Mouse (Mus musculus) forebrain, embryonic 11.5 days (tissue): ENCODE measurements at regions not wholly inside any gene's neighbourhood (a gene's known extent, or its start where the extent isn't known, plus 50 kb on each side); places are given as distances from the start of the nearest gene placed in this dataset.

Source experiments
- ATAC-seq: fragments of 200-750 bp; cut with Nextera tagmentation; replicated peaks from 2 replicates; pipeline ENCODE4 v1.8.0; 2017; ENCODE audit warnings: moderate TSS enrichment; ENCODE audit not compliant: low FRiP score
- DNase-seq: peaks from one replicate; pipeline ENCODE4 v3.0.0-alpha.2; 2017; ENCODE audit warnings: low spot score
- H3K27ac ChIP-seq: fragments of 300-500 bp; sonication (generic); 2 replicates; pipeline ENCODE4 v1.5.1; 2014; ENCODE audit warnings: low read depth, low read length
- H3K27me3 ChIP-seq: fragments of 300-500 bp; sonication (generic); 2 replicates; pipeline ENCODE4 v1.6.1; 2014; ENCODE audit warnings: mild to moderate bottlenecking, low read length, mixed read lengths; ENCODE audit not compliant: control insufficient read depth, insufficient read depth
- H3K36me3 ChIP-seq: fragments of 300-500 bp; sonication (generic); 2 replicates; pipeline ENCODE4 v1.6.1; 2014; ENCODE audit warnings: mild to moderate bottlenecking, low read length, moderate library complexity, mixed read lengths; ENCODE audit not compliant: control insufficient read depth, insufficient read depth
- H3K4me1 ChIP-seq: fragments of 300-500 bp; sonication (generic); replicated peaks from 2 replicates; pipeline ENCODE4 v1.6.1; 2014; ENCODE audit warnings: low read length, mixed read lengths; ENCODE audit not compliant: control insufficient read depth, insufficient read depth
- H3K4me2 ChIP-seq: fragments of 300-500 bp; sonication (generic); 2 replicates; pipeline ENCODE4 v1.6.1; 2014; ENCODE audit warnings: low read depth, mild to moderate bottlenecking, low read length, moderate library complexity, mixed read lengths; ENCODE audit not compliant: severe bottlenecking
- H3K4me3 ChIP-seq: fragments of 300-500 bp; sonication (generic); 2 replicates; pipeline ENCODE4 v1.5.1; 2014; ENCODE audit warnings: low read depth, low read length
- H3K9ac ChIP-seq: fragments of 300-500 bp; sonication (generic); 2 replicates; pipeline ENCODE4 v1.6.1; 2014; ENCODE audit warnings: low read length
- H3K9me3 ChIP-seq: fragments of 300-500 bp; sonication (generic); 2 replicates; pipeline ENCODE4 v1.6.1; 2016; ENCODE audit warnings: low read length, mixed read lengths; ENCODE audit not compliant: control insufficient read depth
- WGBS: fragments of 180-500 bp; shearing (Covaris S2); extraction: QIAGEN DNeasy Blood & Tissue Kit; methylation state at CpG from one replicate; pipeline ENCODE4 v1.1.7; 2014; 5-methylcytosine and 5-hydroxymethylcytosine counted together

DNA sequence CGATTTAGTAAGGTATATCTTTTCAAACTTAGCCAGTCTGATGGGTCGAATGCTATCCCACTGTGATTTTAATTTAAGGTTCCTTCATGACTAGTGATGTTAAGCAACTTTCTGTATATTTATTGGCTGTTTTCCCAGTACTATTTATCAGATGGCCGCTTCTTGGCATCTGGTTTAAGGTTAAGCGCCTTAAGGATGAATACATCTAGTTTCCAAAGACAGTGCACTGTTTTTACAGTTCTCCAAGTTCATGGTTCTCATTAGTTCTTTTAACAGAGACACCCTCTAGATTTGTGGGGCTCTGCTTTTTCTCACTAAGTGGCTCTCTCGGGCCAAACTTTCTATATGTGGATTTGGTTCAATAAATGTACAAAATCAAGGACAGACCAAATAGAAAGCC is 159.9 kb upstream of the Pdzrn3 start:
- H3K4me2 ChIP-seq, result no peak overlapping the region
- ATAC-seq, result no peak
- H3K4me3 ChIP-seq, result no peak overlapping the region
- DNase-seq, result no peak
- H3K27me3 ChIP-seq, result no peaks in the 10 kb centered on the region; the same call in 1 of the 2 replicates
- no peaks in the 10 kb centered on the region for H3K9me3 ChIP-seq
- no peak overlapping the region for H3K27ac ChIP-seq
- no peak overlapping the region for H3K9ac ChIP-seq
- no peaks in the 10 kb centered on the region for H3K4me1 ChIP-seq
- WGBS, result 91% methylated on average over 5 of the region's 5 CpGs
- H3K36me3 ChIP-seq, result no peaks in the 10 kb centered on the region

GRCm38 (mm10) chr6:101534214-101535052 is 156.7 kb upstream of the Pdzrn3 start:
- Histone ChIP-seq H3K27ac (no peak overlapping the region), H3K4me1 (no peaks in the 10 kb centered on the region; the same call in 1 of the 2 replicates), H3K4me2 (no peak overlapping the region), H3K36me3 (no peaks in the 10 kb centered on the region), H3K4me3 (no peak overlapping the region), H3K27me3 (no peaks in the 10 kb centered on the region; the same call in 1 of the 2 replicates), H3K9ac (no peak overlapping the region), H3K9me3 (no peaks in the 10 kb centered on the region)
- DNase-seq (no peak), ATAC-seq (peak; percentile 72; the same call in 1 of the 2 replicates)
- 42% methylated on average over 9 of the region's 9 CpGs for WGBS

GRCm38 (mm10) chr6:101532436-101532835 is 154.7 kb upstream of the Pdzrn3 start:
- no peak overlapping the region for H3K9ac ChIP-seq
- ATAC-seq (no peak), DNase-seq (no peak)
- no peak overlapping the region for H3K4me2 ChIP-seq
- no peaks in the 10 kb centered on the region for H3K9me3 ChIP-seq
- H3K36me3 ChIP-seq, result no peaks in the 10 kb centered on the region
- no peak overlapping the region for H3K4me3 ChIP-seq
- no peak overlapping the region for H3K27ac ChIP-seq
- H3K27me3 ChIP-seq, result no peaks in the 10 kb centered on the region; the same call in 1 of the 2 replicates
- H3K4me1 ChIP-seq, result no peaks in the 10 kb centered on the region; the same call in 1 of the 2 replicates
- WGBS, result 64% methylated on average over 7 of the region's 7 CpGs

DNA sequence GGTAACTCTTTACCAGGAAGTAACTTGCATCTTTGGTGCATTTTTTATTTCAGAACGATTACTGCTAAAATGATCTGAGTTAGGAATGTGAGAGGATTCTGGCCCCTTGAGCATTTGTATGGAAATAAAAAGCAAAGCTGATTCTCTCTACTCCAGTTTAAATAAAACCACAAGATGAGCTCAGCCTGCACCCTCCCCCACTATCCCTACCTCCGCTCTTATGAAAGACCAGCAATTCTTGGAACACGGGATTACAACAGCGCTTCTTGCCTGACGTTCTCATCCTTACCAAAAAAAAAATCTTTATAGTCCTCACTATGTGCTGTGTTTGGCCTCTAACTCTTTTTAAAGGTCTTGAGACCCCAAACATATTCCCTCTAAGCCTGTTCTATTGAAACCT is 154.2 kb upstream of the Pdzrn3 start:
- H3K4me1 ChIP-seq, result no peaks in the 10 kb centered on the region; the same call in 1 of the 2 replicates
- WGBS, result 65% methylated on average over 5 of the region's 5 CpGs
- H3K27ac ChIP-seq, result no peak overlapping the region
- H3K4me3 ChIP-seq, result no peak overlapping the region
- H3K27me3 ChIP-seq, result no peaks in the 10 kb centered on the region; the same call in 1 of the 2 replicates
- H3K9me3 ChIP-seq, result no peaks in the 10 kb centered on the region
- no peaks in the 10 kb centered on the region for H3K36me3 ChIP-seq
- H3K9ac ChIP-seq, result no peak overlapping the region
- DNase-seq (no peak), ATAC-seq (no peak)
- no peak overlapping the region for H3K4me2 ChIP-seq

- Histone ChIP-seq H3K27ac (no peak overlapping the region), H3K9ac (no peak overlapping the region), H3K4me1 (no peaks in the 10 kb centered on the region), H3K9me3 (no peaks in the 10 kb centered on the region), H3K36me3 (no peaks in the 10 kb centered on the region), H3K27me3 (no peaks in the 10 kb centered on the region), H3K4me3 (no peak overlapping the region), H3K4me2 (no peak overlapping the region)
- WGBS, result 59% methylated on average over 2 of the region's 2 CpGs
- ATAC-seq (no peak), DNase-seq (no peak)
These were observed 147.4 kb upstream of the Pdzrn3 start for GRCm38 (mm10) chr6:101525129-101525528.

DNA sequence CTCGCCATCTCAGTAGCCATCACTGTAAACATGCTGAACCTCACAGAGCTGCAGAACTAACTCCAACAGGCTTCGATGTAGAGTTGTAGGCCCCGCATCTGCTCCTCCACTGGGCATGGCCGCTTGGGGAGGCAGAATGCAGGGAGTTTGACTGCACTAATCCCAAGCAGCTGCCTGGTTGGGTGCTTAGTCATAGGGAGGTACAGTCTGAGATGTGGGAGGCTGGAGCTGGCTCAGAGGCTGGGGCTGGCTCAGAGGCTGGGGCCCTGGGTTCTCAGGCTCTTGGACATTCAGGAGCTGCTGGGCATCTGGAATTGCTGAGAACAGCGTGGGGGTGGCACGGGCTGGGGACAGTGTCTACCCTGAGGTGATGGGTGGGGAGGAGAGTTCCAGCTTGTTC is 143.6 kb upstream of the Pdzrn3 start:
- no peak for ATAC-seq
- no peaks in the 10 kb centered on the region for H3K9me3 ChIP-seq
- H3K9ac ChIP-seq, result no peak overlapping the region
- no peaks in the 10 kb centered on the region for H3K4me1 ChIP-seq
- no peaks in the 10 kb centered on the region for H3K36me3 ChIP-seq
- DNase-seq, result no peak
- no peak overlapping the region for H3K4me3 ChIP-seq
- H3K4me2 ChIP-seq, result no peak overlapping the region
- H3K27me3 ChIP-seq, result no peaks in the 10 kb centered on the region
- WGBS, result 85% methylated on average over 6 of the region's 6 CpGs
- no peak overlapping the region for H3K27ac ChIP-seq

GRCm38 (mm10) chr6:101520755-101521154 is 143.1 kb upstream of the Pdzrn3 start:
- DNase-seq (no peak), ATAC-seq (no peak)
- no peak overlapping the region for H3K4me3 ChIP-seq
- no peak overlapping the region for H3K27ac ChIP-seq
- no peak overlapping the region for H3K9ac ChIP-seq
- no peaks in the 10 kb centered on the region for H3K36me3 ChIP-seq
- no peaks in the 10 kb centered on the region for H3K4me1 ChIP-seq
- no peaks in the 10 kb centered on the region for H3K27me3 ChIP-seq
- no peaks in the 10 kb centered on the region for H3K9me3 ChIP-seq
- H3K4me2 ChIP-seq, result no peak overlapping the region
- 87% methylated on average over 3 of the region's 3 CpGs for WGBS

GRCm38 (mm10) chr6:101518904-101519701 is 141.4 kb upstream of the Pdzrn3 start:
- Histone ChIP-seq H3K4me2 (no peak overlapping the region), H3K9ac (no peak overlapping the region), H3K4me3 (no peak overlapping the region), H3K9me3 (no peaks in the 10 kb centered on the region), H3K36me3 (no peaks in the 10 kb centered on the region), H3K27ac (no peak overlapping the region), H3K4me1 (no peaks in the 10 kb centered on the region), H3K27me3 (no peaks in the 10 kb centered on the region)
- 69% methylated on average over 9 of the region's 9 CpGs for WGBS
- DNase-seq (no peak), ATAC-seq (no peak)
